Mouse (Mus musculus) G1E (cell line): ENCODE measurements around the gene Tpi1.

Experiments
- CTCF ChIP-seq: IDR thresholded peaks from 2 replicates; pipeline ENCODE4 v1.5.1; 2012; ENCODE audit warnings: low read depth, low read length, inconsistent platforms, mixed read lengths
- GATA1 ChIP-seq: IDR thresholded peaks from 2 replicates; pipeline ENCODE4 v1.6.1; 2012; ENCODE audit warnings: borderline replicate concordance, low read length, inconsistent platforms, mixed read lengths

DNA sequence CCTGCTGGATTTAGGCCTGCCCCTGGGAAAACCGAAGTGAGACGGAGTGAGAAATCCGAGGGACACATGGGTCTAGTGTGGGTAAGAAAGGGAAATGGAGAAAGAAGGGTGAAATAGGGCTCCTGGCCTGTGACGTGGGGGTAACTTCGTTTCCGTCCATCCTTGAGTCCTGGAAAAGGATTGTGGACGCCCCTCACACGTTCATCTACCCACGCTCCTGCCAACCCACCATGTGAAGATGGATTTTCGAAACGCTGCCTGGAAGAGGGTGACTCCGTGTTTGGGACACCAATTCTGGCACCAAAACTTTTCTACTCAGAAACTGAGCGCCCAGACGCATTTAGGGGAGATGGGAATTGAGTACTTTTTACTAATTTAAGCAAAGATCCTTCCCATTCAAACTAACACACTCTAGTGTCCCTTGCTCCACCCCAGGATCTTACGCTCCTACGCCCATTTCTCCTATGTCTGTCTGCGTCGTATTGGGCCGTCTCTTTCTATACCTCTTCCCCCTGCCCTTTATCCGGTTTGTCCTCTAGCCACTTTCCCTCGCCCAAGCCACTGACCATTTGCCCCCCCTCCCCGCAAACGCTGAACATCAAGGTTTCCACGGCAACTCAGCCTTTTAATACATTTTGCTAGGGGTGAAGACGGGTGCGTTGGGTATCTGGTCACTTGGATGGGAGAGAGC lies 43.9 kb upstream of the Tpi1 start:
- no peak for TF ChIP-seq CTCF
- no peak for TF ChIP-seq GATA1
